Mouse (Mus musculus) midbrain, embryonic 14.5 days (tissue): ENCODE results near the gene Bpifb6. TPM values are rescaled to one million over a fixed set of nuclear protein-coding genes. Genes with fewer than 3 reads are reported as not detected.

Experiments
- ATAC-seq: fragments of 200-750 bp; cut with Nextera tagmentation; 2 replicates; pipeline ENCODE4 v1.8.0; 2017; ENCODE audit warnings: moderate number of reproducible peaks, moderate library complexity; ENCODE audit not compliant: low FRiP score, low TSS enrichment
- DNase-seq: peaks from one replicate; pipeline ENCODE4 v3.0.0-alpha.2; 2015
- H3K27ac ChIP-seq: fragments of 300-500 bp; sonication (generic); replicated peaks from 2 replicates; pipeline ENCODE4 v1.5.1; 2014; ENCODE audit warnings: mild to moderate bottlenecking, low read depth, low read length, moderate library complexity
- H3K27me3 ChIP-seq: fragments of 300-500 bp; sonication (generic); 2 replicates; pipeline ENCODE4 v1.6.1; 2014; ENCODE audit warnings: low read length, control low read depth, mixed read lengths; ENCODE audit not compliant: control insufficient read depth, insufficient read depth
- H3K36me3 ChIP-seq: fragments of 300-500 bp; sonication (generic); 2 replicates; pipeline ENCODE4 v1.6.1; 2014; ENCODE audit warnings: low read length, control low read depth; ENCODE audit not compliant: control insufficient read depth, insufficient read depth
- H3K4me1 ChIP-seq: fragments of 300-500 bp; sonication (generic); 2 replicates; pipeline ENCODE4 v1.6.1; 2014; ENCODE audit warnings: mild to moderate bottlenecking, antibody characterized with exemption, low read length, control low read depth; ENCODE audit not compliant: control insufficient read depth, insufficient read depth
- H3K4me2 ChIP-seq: fragments of 300-500 bp; sonication (generic); 2 replicates; pipeline ENCODE4 v1.6.1; 2014; ENCODE audit warnings: mild to moderate bottlenecking, low read length, moderate library complexity
- H3K4me3 ChIP-seq: fragments of 300-500 bp; sonication (generic); replicated peaks from 2 replicates; pipeline ENCODE4 v1.5.1; 2014; ENCODE audit warnings: low read depth, low read length
- H3K9ac ChIP-seq: fragments of 300-500 bp; sonication (generic); replicated peaks from 2 replicates; pipeline ENCODE4 v1.6.1; 2014; ENCODE audit warnings: mild to moderate bottlenecking, low read length, moderate library complexity
- H3K9me3 ChIP-seq: fragments of 300-500 bp; sonication (generic); 2 replicates; pipeline ENCODE4 v1.6.1; 2016; ENCODE audit warnings: low read length, control low read depth, mixed read lengths; ENCODE audit not compliant: control insufficient read depth
- WGBS: fragments of 180-500 bp; shearing (Covaris S2); extraction: QIAGEN DNeasy Blood & Tissue Kit; methylation state at CpG from one replicate; pipeline ENCODE4 v1.1.7; 2014; 5-methylcytosine and 5-hydroxymethylcytosine counted together
- polyA plus RNA-seq: library from polyadenylated mRNA; unstranded; fragments of >200 nt; fragmentation: Nextera tagmentation; extraction: Ambion mirVana; gene quantifications from 2 replicates; pipeline ENCODE4 v1.2.1, GENCODE M21; 2014

Gene Bpifb6
- polyA plus RNA-seq: 0.12 TPM in 1 of 2 replicates, not detected in the other

DNA sequence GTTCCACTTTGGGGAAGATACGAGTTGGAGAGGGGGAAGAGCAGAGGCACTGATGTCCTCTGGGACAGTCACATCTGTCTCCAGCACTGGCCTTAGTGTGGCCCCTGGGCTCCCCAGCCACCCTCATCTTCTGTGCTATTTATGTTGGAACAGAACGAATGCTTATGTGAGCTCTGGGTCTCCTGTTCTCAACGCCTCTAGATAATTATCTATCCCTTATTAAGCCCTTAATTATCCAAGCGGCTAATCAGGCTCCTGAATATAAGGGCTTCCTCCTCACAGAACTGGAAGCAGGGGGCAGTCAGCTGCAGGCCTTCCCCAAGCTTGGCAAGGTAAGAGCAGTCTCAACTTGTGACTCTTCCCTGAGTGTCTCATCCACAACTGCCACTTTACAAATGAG, at the start of gene Bpifb6:
Gene Bpifb6, plus strand, starts transcription at position 301 of the 400 bp plus-strand sequence.
- Histone ChIP-seq H3K4me3 (no peak within 1 kb of the TSS), H3K9me3 (no peaks in the 10 kb centered on the region), H3K4me1 (no peaks in the 10 kb centered on the region), H3K9ac (no peak within 1 kb of the TSS), H3K27ac (no peak within 1 kb of the TSS), H3K36me3 (no peaks in the 10 kb centered on the region), H3K27me3 (no peaks in the 10 kb centered on the region), H3K4me2 (no peak within 1 kb of the TSS)
- DNase-seq: no peak
- ATAC-seq: no peak
- 80% methylated on average over 4 of the region's 4 CpGs for WGBS

DNA sequence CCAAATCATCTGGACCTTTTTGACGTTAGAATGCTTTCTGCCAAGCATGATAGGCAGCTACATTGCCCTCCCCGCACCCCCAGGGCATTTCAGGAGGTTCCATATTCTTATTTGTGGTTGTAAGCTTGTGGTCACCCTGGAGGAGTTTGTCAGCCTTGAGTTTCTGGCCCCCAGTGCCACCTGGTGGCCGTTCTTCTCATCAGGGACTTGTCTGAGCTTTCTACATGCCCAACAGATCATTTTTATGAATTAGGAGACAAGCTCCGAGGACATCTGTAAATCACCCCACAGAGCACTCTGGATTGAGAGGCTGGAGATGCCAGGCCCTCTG, 49.2 kb upstream of the Bpifb6 start:
- no peaks in the 10 kb centered on the region for H3K9me3 ChIP-seq
- H3K4me2 ChIP-seq: no peak overlapping the region
- DNase-seq (peak; percentile 62), ATAC-seq (no peak)
- no peaks in the 10 kb centered on the region for H3K36me3 ChIP-seq
- 59% methylated on average over 4 of the region's 4 CpGs for WGBS
- H3K4me1 ChIP-seq: no peaks in the 10 kb centered on the region
- H3K27ac ChIP-seq: no peak overlapping the region
- no peak overlapping the region for H3K9ac ChIP-seq
- no peaks in the 10 kb centered on the region for H3K27me3 ChIP-seq
- no peak overlapping the region for H3K4me3 ChIP-seq

DNA sequence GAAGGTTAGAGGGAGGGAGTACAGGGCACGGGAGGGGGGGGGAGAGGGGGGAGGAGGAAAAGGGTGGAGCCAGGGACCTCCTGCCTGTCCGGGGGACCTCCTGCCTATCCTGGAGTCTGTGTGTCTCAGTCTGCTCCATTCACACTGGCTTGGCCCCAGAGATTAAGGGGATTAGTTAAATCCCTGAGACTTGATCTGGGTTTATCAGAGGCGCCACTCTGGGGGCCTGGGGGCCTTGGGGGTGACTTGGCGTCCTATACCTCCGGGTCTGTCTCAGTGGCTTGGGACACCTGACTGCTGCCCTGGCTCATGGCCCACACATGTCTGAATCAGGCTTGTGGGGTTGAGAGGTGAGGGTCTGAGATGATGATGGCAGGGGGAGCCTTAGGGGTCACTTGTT, 46.6 kb upstream of the Bpifb6 start:
- no peaks in the 10 kb centered on the region for H3K36me3 ChIP-seq
- no peak overlapping the region for H3K27ac ChIP-seq
- 0% methylated on average over 5 of the region's 5 CpGs for WGBS
- no peak overlapping the region for H3K4me3 ChIP-seq
- DNase-seq: peak; percentile 16
- H3K9ac ChIP-seq: no peak overlapping the region
- no peak overlapping the region for H3K4me2 ChIP-seq
- H3K4me1 ChIP-seq: no peaks in the 10 kb centered on the region
- H3K27me3 ChIP-seq: no peaks in the 10 kb centered on the region
- ATAC-seq: no peak
- H3K9me3 ChIP-seq: no peaks in the 10 kb centered on the region

DNA sequence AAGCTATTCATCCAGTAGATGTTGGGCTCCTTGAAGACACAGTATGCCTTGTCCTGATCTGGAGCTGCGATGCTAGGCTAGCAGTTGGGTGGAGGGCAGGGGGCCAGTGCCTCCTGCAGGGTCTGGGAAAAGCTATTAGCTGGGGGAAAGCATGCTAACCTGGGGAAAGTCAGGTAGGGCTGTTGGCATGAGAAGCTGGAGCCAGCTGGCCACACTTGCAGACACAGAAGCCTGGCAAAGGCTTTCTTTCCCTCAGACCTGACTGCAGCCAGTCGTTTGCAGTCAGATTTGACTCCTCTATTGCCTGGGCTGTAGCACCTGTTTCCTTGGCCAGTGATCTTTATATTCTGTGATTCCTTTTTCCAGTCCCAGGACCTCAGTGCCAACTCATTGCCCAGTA, 40.6 kb upstream of the Bpifb6 start:
- ATAC-seq (no peak), DNase-seq (no peak)
- Histone ChIP-seq H3K4me2 (no peak overlapping the region), H3K9ac (no peak overlapping the region), H3K36me3 (no peaks in the 10 kb centered on the region), H3K9me3 (no peaks in the 10 kb centered on the region), H3K4me1 (no peaks in the 10 kb centered on the region), H3K27me3 (no peaks in the 10 kb centered on the region), H3K4me3 (no peak overlapping the region), H3K27ac (no peak overlapping the region)
- 88% methylated on average over 2 of the region's 2 CpGs for WGBS

DNA sequence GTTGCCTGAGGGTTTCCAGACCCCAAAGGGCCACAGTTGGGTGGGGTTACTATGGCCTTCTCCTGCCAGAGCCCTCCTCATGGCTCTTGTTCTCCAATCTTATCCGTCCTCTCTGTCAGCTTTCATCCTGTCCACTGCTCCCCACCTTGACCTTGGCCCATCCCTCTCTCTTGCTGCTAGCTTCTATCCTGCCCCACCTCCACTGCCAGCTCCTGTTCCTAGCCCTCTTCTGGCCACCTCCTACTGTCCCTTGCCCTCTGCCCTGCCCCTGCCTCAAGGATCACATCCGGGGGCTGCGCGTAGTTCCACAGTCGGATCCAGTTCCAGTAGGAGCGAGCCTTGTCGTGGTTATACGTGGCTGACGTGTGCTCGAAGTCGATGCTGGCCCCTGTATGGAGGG, 39.9 kb upstream of the Bpifb6 start:
- WGBS: 93% methylated on average over 11 of the region's 11 CpGs
- no peaks in the 10 kb centered on the region for H3K27me3 ChIP-seq
- H3K4me3 ChIP-seq: no peak overlapping the region
- H3K9me3 ChIP-seq: no peaks in the 10 kb centered on the region
- no peaks in the 10 kb centered on the region for H3K4me1 ChIP-seq
- H3K9ac ChIP-seq: no peak overlapping the region
- DNase-seq (no peak), ATAC-seq (no peak)
- H3K36me3 ChIP-seq: no peaks in the 10 kb centered on the region
- no peak overlapping the region for H3K27ac ChIP-seq
- no peak overlapping the region for H3K4me2 ChIP-seq

DNA sequence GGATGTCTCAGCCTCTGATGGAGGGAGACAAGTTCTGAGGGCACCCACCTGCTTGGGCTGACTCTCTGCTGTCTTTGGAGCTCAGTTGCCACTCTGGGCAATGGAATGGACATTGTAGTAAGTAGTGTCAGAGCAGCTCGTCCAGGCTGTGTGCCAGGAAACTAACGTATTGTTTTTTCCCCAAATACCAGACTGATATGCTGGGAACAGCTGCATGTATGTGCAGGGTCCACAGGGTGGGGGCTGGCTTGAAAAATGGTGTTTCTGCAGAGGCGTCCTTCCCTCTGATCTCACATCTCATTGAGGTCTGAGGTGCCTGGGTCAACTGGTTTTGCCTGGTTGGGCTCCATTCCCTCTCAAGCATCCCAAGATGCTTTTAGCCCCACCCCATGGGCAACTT, 39.5 kb upstream of the Bpifb6 start:
- H3K4me2 ChIP-seq: no peak overlapping the region
- no peak overlapping the region for H3K27ac ChIP-seq
- no peaks in the 10 kb centered on the region for H3K9me3 ChIP-seq
- no peaks in the 10 kb centered on the region for H3K4me1 ChIP-seq
- ATAC-seq (no peak), DNase-seq (no peak)
- no peak overlapping the region for H3K4me3 ChIP-seq
- 77% methylated on average over 3 of the region's 3 CpGs for WGBS
- no peaks in the 10 kb centered on the region for H3K27me3 ChIP-seq
- no peak overlapping the region for H3K9ac ChIP-seq
- H3K36me3 ChIP-seq: no peaks in the 10 kb centered on the region

DNA sequence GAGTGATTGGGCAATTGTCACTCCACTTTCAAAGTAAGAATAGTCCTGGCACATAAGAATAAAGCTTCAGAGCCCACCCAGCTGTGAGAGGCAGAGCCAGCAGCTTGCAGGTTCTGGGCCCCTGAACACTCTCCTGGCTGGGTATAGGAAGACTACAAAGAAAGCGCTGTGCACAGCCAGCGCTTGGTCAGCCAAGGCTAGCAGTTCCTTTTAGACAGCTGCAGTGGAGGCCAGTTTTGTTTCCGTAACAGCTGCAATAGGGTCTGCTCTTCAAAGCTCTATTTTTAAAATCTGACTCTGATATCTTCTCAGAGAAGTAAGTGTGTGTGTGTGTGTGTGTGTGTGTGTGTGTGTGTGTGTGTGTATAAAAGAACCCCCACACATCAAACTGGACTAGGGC, 38.2 kb upstream of the Bpifb6 start:
- Histone ChIP-seq H3K4me2 (no peak overlapping the region), H3K9ac (no peak overlapping the region), H3K9me3 (no peaks in the 10 kb centered on the region), H3K27ac (no peak overlapping the region), H3K36me3 (no peaks in the 10 kb centered on the region), H3K27me3 (no peaks in the 10 kb centered on the region), H3K4me1 (no peaks in the 10 kb centered on the region), H3K4me3 (no peak overlapping the region)
- ATAC-seq (no peak), DNase-seq (no peak)
- 54% methylated on average over 3 of the region's 3 CpGs for WGBS

DNA sequence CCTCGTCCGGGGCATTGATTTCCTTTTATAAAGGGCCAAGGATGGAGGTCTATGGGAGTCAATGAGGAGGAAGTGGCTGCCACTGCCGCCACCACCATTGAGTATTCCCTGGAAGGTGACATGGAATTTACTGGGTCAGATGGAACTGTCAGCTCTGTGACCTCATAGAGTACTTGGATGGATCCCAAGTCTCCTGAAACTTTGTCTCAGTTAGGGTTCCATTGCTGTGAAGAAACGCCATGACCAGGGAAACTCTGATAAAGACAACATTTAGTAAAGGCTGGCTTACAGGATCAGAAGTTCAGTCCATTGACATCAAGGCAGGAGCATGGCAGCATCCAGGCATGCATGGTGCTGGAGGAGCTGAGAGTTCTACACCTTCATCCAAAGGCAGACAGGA, 29.2 kb upstream of the Bpifb6 start, which contains the start of gene Sun5:
Gene Sun5, minus strand, starts transcription at position 101 of the 400 bp plus-strand sequence.
- no peak within 1 kb of the TSS for H3K9ac ChIP-seq
- H3K27ac ChIP-seq: no peak within 1 kb of the TSS
- WGBS: 85% methylated on average over 4 of the region's 4 CpGs
- H3K36me3 ChIP-seq: no peaks in the 10 kb centered on the region
- H3K4me2 ChIP-seq: no peak within 1 kb of the TSS
- H3K27me3 ChIP-seq: no peaks in the 10 kb centered on the region
- no peaks in the 10 kb centered on the region for H3K9me3 ChIP-seq
- H3K4me3 ChIP-seq: no peak within 1 kb of the TSS
- no peaks in the 10 kb centered on the region for H3K4me1 ChIP-seq
- no peak for DNase-seq
- no peak for ATAC-seq

DNA sequence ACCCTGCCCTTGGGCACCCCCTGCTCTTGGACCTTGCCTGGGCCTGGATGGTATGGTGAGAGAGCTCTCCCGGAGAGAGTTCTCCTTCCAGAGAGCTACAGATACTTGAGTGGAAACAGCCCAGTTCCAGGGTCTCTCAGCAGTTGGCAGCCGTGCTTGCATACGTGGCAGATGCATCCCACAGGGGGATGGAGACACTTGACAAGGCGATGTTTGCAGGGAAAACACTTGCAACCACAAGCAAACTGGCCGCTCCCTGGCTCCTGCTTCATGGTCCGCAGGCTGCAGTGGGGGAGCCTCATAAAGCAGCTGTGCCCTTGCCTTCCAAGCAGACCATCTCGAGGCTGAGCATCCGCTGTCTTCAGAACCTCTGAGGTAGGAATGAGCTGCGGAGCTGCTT, 25.4 kb upstream of the Bpifb6 start, which contains the start of gene Bpifb2:
Gene Bpifb2, plus strand, starts transcription at position 301 of the 400 bp plus-strand sequence.
- WGBS: 75% methylated on average over 9 of the region's 9 CpGs
- Histone ChIP-seq H3K36me3 (no peaks in the 10 kb centered on the region), H3K4me1 (no peaks in the 10 kb centered on the region), H3K27me3 (no peaks in the 10 kb centered on the region), H3K9ac (no peak within 1 kb of the TSS), H3K4me3 (no peak within 1 kb of the TSS), H3K27ac (no peak within 1 kb of the TSS), H3K9me3 (no peaks in the 10 kb centered on the region), H3K4me2 (no peak within 1 kb of the TSS)
- no peak for ATAC-seq
- DNase-seq: no peak
